Mouse (Mus musculus) cortical plate, adult 2 months (tissue): ENCODE results near the gene Zfp949. TPM values are rescaled to one million over a fixed set of nuclear protein-coding genes. Genes with fewer than 3 reads are reported as not detected.

Source experiments
- H3K27ac ChIP-seq: fragments of 200-500 bp; 2 replicates; pipeline ENCODE4 v1.5.1; 2012; ENCODE audit warnings: low read length, control low read depth, inconsistent platforms; ENCODE audit not compliant: insufficient read depth
- H3K4me1 ChIP-seq: fragments of 200-500 bp; 2 replicates; pipeline ENCODE4 v1.6.1; 2011; ENCODE audit warnings: low read length; ENCODE audit not compliant: control insufficient read depth, insufficient read depth
- H3K4me3 ChIP-seq: fragments of 200-500 bp; 2 replicates; pipeline ENCODE4 v1.5.1; 2011; ENCODE audit warnings: mild to moderate bottlenecking, low read length, control low read depth; ENCODE audit not compliant: insufficient read depth
- CTCF ChIP-seq: fragments of 200-500 bp; IDR thresholded peaks from 2 replicates; pipeline ENCODE4 v1.5.1; 2011; ENCODE audit warnings: mild to moderate bottlenecking, control low read depth, low read length; ENCODE audit not compliant: insufficient read depth; ENCODE audit errors: extremely low read depth
- POLR2A ChIP-seq: fragments of 200-500 bp; IDR thresholded peaks from 2 replicates; pipeline ENCODE4 v1.6.1; 2011; ENCODE audit warnings: mild to moderate bottlenecking, low read length, control low read depth; ENCODE audit not compliant: insufficient read depth; ENCODE audit errors: extremely low read depth
- polyA plus RNA-seq: library from polyadenylated mRNA; depleted of rRNA; stranded (reverse); fragments of >200 nt; gene quantifications from 2 replicates; pipeline ENCODE4 v1.2.3, GENCODE M21; 2012

The Zfp949 gene
- polyA plus RNA-seq, 1 experiment = 18.1 TPM

DNA sequence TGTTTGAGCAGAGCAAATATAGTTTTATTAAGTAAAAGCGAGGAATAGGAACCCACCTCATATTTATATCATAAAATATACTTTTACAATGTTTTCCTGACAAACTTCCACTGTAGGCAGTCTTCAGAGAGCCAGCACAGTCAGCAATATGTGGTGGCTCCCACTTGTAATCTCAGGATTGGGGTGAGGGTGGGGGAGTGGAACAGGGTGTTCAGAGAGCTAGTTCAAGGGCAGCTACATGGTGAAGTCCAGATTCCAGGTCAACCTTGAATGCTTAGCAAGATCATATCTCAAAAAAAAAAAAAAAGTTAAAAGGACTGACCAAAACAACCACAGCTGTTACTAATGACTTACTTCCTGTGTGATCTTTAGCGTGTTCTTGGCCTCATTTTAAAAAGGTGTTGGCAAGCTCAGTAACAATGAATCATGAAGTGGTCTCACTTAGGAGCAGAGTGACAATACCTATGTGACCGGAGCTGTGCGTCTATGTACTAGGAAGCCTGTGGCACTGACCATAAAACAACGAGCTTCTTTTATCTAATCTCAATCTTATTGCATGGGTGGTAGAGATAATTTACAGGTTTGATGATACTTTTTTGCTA is 17.7 kb upstream of the Zfp949 start:
- Histone ChIP-seq H3K27ac (no peak overlapping the region), H3K4me3 (no peak overlapping the region), H3K4me1 (no peaks in the 10 kb centered on the region)
- TF ChIP-seq POLR2A (no peak), CTCF (no peak)

DNA sequence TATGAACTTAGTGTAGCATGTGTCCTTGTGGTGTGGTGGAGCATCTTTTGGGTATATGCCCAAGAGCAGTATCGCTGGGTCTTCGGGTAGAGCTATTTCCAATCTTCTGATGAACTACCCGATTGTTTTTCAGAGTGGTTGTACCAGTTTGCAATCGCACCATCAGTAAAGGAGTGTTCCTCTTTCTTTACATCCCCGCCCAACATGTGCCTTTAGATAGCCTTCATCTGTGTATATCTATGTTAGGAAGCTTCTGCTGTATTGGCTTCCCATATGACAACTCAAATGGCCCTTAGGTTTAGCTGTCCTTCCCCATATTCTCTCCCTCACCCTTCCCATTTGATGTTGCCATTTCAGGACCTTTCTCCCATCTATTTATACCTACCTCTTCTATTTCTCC is 13.7 kb upstream of the Zfp949 start:
- H3K27ac ChIP-seq = no peak overlapping the region
- TF ChIP-seq CTCF (no peak), POLR2A (no peak)
- no peaks in the 10 kb centered on the region for H3K4me1 ChIP-seq
- no peak overlapping the region for H3K4me3 ChIP-seq

GRCm38 (mm10) chr9:88539546-88540224 is 8.1 kb upstream of the Zfp949 start:
- H3K27ac ChIP-seq = no peak overlapping the region
- no peak for TF ChIP-seq CTCF
- TF ChIP-seq POLR2A = no peak

GRCm38 (mm10) chr9:88542816-88543215 is 5.0 kb upstream of the Zfp949 start:
- Histone ChIP-seq H3K27ac (no peak overlapping the region), H3K4me3 (no peak overlapping the region), H3K4me1 (no peaks in the 10 kb centered on the region)
- TF ChIP-seq POLR2A (no peak), CTCF (peak; percentile 30; the same call in 1 of the 2 replicates)

More at GRCm38 (mm10) chr9:88539546-88540224, 8.1 kb upstream of the Zfp949 start:
- no peaks in the 10 kb centered on the region for H3K4me1 ChIP-seq
- no peak overlapping the region for H3K4me3 ChIP-seq

- TF ChIP-seq POLR2A (no peak), CTCF (0 out of 2 replicates have a peak, but pooled peaks have one; percentile 2)
- Histone ChIP-seq H3K27ac (no peak overlapping the region), H3K4me3 (no peak overlapping the region), H3K4me1 (no peaks in the 10 kb centered on the region; the same call in 1 of the 2 replicates)
Observed at GRCm38 (mm10) chr9:88545534-88545933, 2.3 kb upstream of the Zfp949 start.

- TF ChIP-seq CTCF (peak; percentile 75), POLR2A (no peak)
- H3K4me1 ChIP-seq = peaks cover 2% of the 10 kb centered on the region; the same call in 1 of the 2 replicates
- no peak overlapping the region for H3K27ac ChIP-seq
- no peak overlapping the region for H3K4me3 ChIP-seq
Observed at GRCm38 (mm10) chr9:88546166-88546565, 1.7 kb upstream of the Zfp949 start.

DNA sequence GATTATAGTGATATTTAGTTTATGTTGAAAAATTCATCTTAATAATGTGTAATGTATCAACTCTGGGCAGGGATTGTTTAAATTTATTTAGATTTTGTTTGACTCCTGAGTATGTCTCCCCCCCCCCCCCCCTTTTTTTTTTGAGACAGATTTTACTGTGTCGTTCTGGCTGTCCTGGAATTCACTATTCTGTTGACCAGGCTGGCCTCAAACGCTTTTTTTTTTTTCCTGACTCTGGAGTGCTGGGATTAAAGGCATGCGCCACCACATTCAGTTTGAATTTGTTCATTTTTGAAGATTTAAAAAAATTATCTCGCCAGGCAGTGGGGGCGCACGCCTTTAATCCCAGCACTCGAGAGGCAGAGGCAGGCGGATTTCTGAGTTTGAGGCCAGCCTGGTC is 1.2 kb upstream of the Zfp949 start:
- Histone ChIP-seq H3K27ac (no peak overlapping the region), H3K4me3 (no peak overlapping the region), H3K4me1 (peaks cover 3% of the 10 kb centered on the region; the same call in 1 of the 2 replicates)
- TF ChIP-seq POLR2A = no peak
- no peak for TF ChIP-seq CTCF

DNA sequence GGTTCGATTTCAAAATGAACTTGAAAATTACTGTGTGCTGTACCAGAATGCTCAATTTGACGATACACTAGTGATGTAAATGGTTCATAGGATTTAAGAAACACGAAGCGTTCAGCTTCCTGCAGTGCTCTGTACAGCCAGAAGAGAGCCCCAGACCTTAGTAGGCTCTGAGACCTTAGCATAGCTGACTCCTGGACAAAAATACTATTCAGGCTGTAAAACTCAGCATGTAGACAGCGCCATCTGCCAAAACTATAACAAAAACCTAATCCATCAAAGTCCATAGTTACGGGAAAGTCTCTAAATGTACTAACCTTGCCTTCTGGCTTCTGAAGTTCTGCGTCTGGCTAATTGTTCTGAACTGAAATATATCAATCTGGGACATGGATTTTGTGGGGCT is 550 bp upstream of the Zfp949 start:
- peaks cover 3% of the 10 kb centered on the region; the same call in 1 of the 2 replicates for H3K4me1 ChIP-seq
- H3K27ac ChIP-seq = no peak overlapping the region
- peak overlapping the region; percentile 98; the same call in 1 of the 2 replicates for H3K4me3 ChIP-seq
- peak; percentile 42; the same call in 1 of the 2 replicates for TF ChIP-seq CTCF
- TF ChIP-seq POLR2A = no peak

- peak overlapping the region; percentile 98 for H3K4me3 ChIP-seq
- TF ChIP-seq CTCF (no peak), POLR2A (no peak)
- H3K4me1 ChIP-seq = peaks cover 3% of the 10 kb centered on the region; the same call in 1 of the 2 replicates
- H3K27ac ChIP-seq = peak overlapping the region; percentile 61; the same call in 1 of the 2 replicates
Observed at GRCm38 (mm10) chr9:88548614-88548945, 760 bp downstream of the Zfp949 start.

DNA sequence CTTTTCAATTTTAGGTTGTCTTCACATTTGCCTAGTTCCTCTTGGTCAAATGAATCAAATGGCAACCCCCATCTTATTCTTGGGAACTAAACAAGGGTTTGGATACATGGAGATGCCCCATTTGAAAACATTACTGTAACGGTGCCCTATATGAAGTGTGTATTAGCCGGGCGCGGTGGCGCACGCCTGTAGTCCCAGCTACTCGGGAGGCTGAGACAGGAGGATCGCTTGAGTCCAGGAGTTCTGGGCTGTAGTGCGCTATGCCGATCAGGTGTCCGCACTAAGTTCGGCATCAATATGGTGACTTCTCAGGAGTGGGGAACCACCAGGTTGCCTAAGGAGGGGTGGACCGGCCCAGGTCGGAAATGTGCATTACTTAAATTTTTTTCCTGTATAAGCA is 5.3 kb downstream of the Zfp949 start:
- TF ChIP-seq POLR2A (no peak), CTCF (no peak)

More for the DNA sequence above, 5.3 kb downstream of the Zfp949 start:
- no peak overlapping the region for H3K27ac ChIP-seq
- no peak overlapping the region for H3K4me3 ChIP-seq
- H3K4me1 ChIP-seq = peaks cover 3% of the 10 kb centered on the region; the same call in 1 of the 2 replicates
